Mouse (Mus musculus): ENCODE measurements around the gene Slc39a8. TPM values are rescaled to one million over a fixed set of nuclear protein-coding genes. Genes with fewer than 3 reads are reported as not detected.

Slc39a8 gene
- polyA plus RNA-seq, 1 experiment, result 20.6 TPM

DNA sequence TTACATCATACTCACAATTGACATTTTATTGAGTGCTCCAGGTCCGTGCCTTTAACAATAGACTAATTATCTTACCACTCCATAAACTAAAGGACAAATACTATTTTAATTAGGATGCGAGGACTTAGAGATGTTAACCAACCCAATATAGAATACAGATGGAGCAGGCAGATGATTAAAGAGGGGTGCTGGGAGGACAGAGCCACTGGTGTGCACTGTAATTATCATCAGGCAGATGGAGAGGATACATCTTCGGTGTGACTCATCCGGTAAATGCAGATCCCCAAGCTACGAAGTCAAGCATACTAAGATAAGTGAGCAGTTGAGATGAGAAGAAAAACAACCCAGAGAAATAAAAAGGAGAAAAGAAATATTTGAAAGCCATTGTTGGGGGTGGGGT is 34.4 kb downstream of the Slc39a8 start:
- no peak overlapping the region for H3K27ac ChIP-seq (ENCODE audit: insufficient read depth, low read depth, low read length)
- H3K27me3 ChIP-seq (replicated peaks; ENCODE audit: control insufficient read depth, insufficient read depth, low read length), result no peaks in the 10 kb centered on the region
- TF ChIP-seq POLR2A (IDR thresholded peaks at IDR 0.05; ENCODE audit: low read depth, low read length) (no peak), CTCF (conservative IDR thresholded peaks at IDR 0.05; ENCODE audit: insufficient read depth, insufficient read length, low read depth, low read length) (no peak)
- H3K4me3 ChIP-seq (ENCODE audit: insufficient read depth, low read depth, low read length), result no peak overlapping the region
- 96% methylated on average over 5 of the region's 5 CpGs for WGBS
- no peaks in the 10 kb centered on the region for H3K4me1 ChIP-seq (ENCODE audit: control insufficient read depth, insufficient read depth, low read length)
- DNase-seq, result no peak
- H3K36me3 ChIP-seq (ENCODE audit: control insufficient read depth, insufficient read depth, low read length), result no peaks in the 10 kb centered on the region

DNA sequence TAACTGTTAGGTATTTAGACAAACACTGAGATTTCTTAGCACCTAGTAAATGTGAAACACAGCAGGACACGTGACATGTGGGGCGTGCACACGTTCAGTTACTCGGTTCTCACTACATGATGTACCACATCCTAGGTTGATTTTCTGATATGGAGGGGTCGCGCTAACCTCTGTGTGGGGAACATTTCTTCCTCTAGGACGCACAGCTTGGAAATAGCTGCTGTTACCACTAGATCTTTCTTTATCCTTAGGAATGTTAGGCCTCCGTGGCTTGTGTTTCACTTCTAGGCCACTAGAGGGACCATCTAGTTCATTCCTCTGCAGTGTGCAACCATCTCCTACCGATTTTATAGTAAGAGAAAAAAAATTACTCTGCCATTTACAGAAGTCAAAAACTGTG is 37.7 kb downstream of the Slc39a8 start:
- DNase-seq, result peak; percentile 30
- TF ChIP-seq POLR2A (IDR thresholded peaks at IDR 0.05; ENCODE audit: low read depth, low read length), result no peak
- TF ChIP-seq CTCF (conservative IDR thresholded peaks at IDR 0.05; ENCODE audit: insufficient read depth, insufficient read length, low read depth, low read length), result peak; percentile 41
- WGBS, result 51% methylated on average over 9 of the region's 9 CpGs
- no peak overlapping the region for H3K4me3 ChIP-seq (ENCODE audit: insufficient read depth, low read depth, low read length)
- H3K27me3 ChIP-seq (replicated peaks; ENCODE audit: control insufficient read depth, insufficient read depth, low read length), result no peaks in the 10 kb centered on the region
- no peak overlapping the region for H3K27ac ChIP-seq (ENCODE audit: insufficient read depth, low read depth, low read length)
- no peaks in the 10 kb centered on the region for H3K4me1 ChIP-seq (ENCODE audit: control insufficient read depth, insufficient read depth, low read length)
- H3K36me3 ChIP-seq (ENCODE audit: control insufficient read depth, insufficient read depth, low read length), result no peaks in the 10 kb centered on the region

GRCm38 (mm10) chr3:135869041-135869440 is 44.0 kb downstream of the Slc39a8 start:
- H3K27me3 ChIP-seq (replicated peaks; ENCODE audit: control insufficient read depth, insufficient read depth, low read length), result no peaks in the 10 kb centered on the region
- no peak for DNase-seq
- no peak overlapping the region for H3K27ac ChIP-seq (ENCODE audit: insufficient read depth, low read depth, low read length)
- no peaks in the 10 kb centered on the region for H3K4me1 ChIP-seq (ENCODE audit: control insufficient read depth, insufficient read depth, low read length)
- H3K4me3 ChIP-seq (ENCODE audit: insufficient read depth, low read depth, low read length), result no peak overlapping the region
- H3K36me3 ChIP-seq (ENCODE audit: control insufficient read depth, insufficient read depth, low read length), result no peaks in the 10 kb centered on the region
- TF ChIP-seq POLR2A (IDR thresholded peaks at IDR 0.05; ENCODE audit: low read depth, low read length) (no peak), CTCF (conservative IDR thresholded peaks at IDR 0.05; ENCODE audit: insufficient read depth, insufficient read length, low read depth, low read length) (no peak)
- WGBS, result 80% methylated on average over 4 of the region's 4 CpGs

GRCm38 (mm10) chr3:135872325-135872724 is 47.2 kb downstream of the Slc39a8 start:
- no peak for DNase-seq
- no peak overlapping the region for H3K4me3 ChIP-seq (ENCODE audit: insufficient read depth, low read depth, low read length)
- TF ChIP-seq CTCF (conservative IDR thresholded peaks at IDR 0.05; ENCODE audit: insufficient read depth, insufficient read length, low read depth, low read length) (no peak), POLR2A (IDR thresholded peaks at IDR 0.05; ENCODE audit: low read depth, low read length) (no peak)
- no peaks in the 10 kb centered on the region for H3K4me1 ChIP-seq (ENCODE audit: control insufficient read depth, insufficient read depth, low read length)
- no peaks in the 10 kb centered on the region for H3K27me3 ChIP-seq (replicated peaks; ENCODE audit: control insufficient read depth, insufficient read depth, low read length)
- H3K27ac ChIP-seq (ENCODE audit: insufficient read depth, low read depth, low read length), result no peak overlapping the region
- WGBS, result 92% methylated on average over 5 of the region's 5 CpGs
- H3K36me3 ChIP-seq (ENCODE audit: control insufficient read depth, insufficient read depth, low read length), result no peaks in the 10 kb centered on the region

DNA sequence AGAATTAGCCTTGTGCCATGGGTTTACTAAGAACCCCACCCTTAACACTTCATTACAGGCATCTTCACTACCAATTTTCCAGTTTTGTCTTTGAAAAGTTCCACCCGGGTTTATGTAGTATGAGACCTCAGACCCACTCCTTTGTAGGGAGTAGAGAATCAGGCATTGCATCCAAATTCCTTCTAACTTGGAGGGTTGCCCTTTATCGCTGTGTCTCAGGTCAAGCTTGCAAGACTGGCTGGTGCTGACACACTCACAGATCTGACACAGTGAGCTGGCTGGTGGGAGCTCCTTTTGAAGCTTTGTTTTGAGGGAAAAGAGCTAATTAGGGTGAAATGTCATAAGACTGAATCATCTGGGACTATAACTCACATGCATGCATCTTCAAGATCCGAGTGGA is 48.5 kb downstream of the Slc39a8 start:
- TF ChIP-seq POLR2A (IDR thresholded peaks at IDR 0.05; ENCODE audit: low read depth, low read length) (no peak), CTCF (conservative IDR thresholded peaks at IDR 0.05; ENCODE audit: insufficient read depth, insufficient read length, low read depth, low read length) (no peak)

DNA sequence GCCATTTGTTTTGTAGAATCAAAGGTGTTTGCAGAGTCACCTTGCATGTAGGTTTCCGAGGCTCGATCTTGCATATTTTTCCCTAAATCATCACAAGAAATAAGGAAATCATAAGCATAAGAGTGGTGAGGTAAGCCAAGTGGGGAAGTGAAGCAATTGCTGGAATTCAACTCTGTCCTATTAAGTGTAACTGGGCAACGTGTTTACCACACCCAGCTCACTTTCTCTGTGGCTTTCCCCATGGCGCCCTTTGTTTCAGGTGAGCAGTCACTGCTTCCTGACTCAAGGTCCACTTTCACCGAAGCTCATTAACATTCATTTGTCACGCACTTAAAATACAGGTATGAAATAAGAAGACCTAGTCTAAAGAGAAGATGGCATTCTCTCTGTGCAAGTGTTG is 53.0 kb downstream of the Slc39a8 start:
- 67% methylated on average over 6 of the region's 6 CpGs for WGBS
- Histone ChIP-seq H3K36me3 (ENCODE audit: control insufficient read depth, insufficient read depth, low read length) (no peaks in the 10 kb centered on the region), H3K4me3 (ENCODE audit: insufficient read depth, low read depth, low read length) (no peak overlapping the region), H3K4me1 (ENCODE audit: control insufficient read depth, insufficient read depth, low read length) (no peaks in the 10 kb centered on the region; the same call in 1 of the 2 replicates), H3K27me3 (replicated peaks; ENCODE audit: control insufficient read depth, insufficient read depth, low read length) (no peaks in the 10 kb centered on the region), H3K27ac (ENCODE audit: insufficient read depth, low read depth, low read length) (no peak overlapping the region)
- no peak for TF ChIP-seq POLR2A (IDR thresholded peaks at IDR 0.05; ENCODE audit: low read depth, low read length)
- no peak for TF ChIP-seq CTCF (conservative IDR thresholded peaks at IDR 0.05; ENCODE audit: insufficient read depth, insufficient read length, low read depth, low read length)
- DNase-seq, result peak; percentile 7

More for the DNA sequence above, 48.5 kb downstream of the Slc39a8 start:
- H3K27me3 ChIP-seq (replicated peaks; ENCODE audit: control insufficient read depth, insufficient read depth, low read length), result no peaks in the 10 kb centered on the region
- H3K27ac ChIP-seq (ENCODE audit: insufficient read depth, low read depth, low read length), result no peak overlapping the region
- no peaks in the 10 kb centered on the region for H3K36me3 ChIP-seq (ENCODE audit: control insufficient read depth, insufficient read depth, low read length)
- H3K4me1 ChIP-seq (ENCODE audit: control insufficient read depth, insufficient read depth, low read length), result no peaks in the 10 kb centered on the region; the same call in 1 of the 2 replicates
- no peak for DNase-seq
- H3K4me3 ChIP-seq (ENCODE audit: insufficient read depth, low read depth, low read length), result no peak overlapping the region
- WGBS, result 74% methylated on average over 3 of the region's 3 CpGs

DNA sequence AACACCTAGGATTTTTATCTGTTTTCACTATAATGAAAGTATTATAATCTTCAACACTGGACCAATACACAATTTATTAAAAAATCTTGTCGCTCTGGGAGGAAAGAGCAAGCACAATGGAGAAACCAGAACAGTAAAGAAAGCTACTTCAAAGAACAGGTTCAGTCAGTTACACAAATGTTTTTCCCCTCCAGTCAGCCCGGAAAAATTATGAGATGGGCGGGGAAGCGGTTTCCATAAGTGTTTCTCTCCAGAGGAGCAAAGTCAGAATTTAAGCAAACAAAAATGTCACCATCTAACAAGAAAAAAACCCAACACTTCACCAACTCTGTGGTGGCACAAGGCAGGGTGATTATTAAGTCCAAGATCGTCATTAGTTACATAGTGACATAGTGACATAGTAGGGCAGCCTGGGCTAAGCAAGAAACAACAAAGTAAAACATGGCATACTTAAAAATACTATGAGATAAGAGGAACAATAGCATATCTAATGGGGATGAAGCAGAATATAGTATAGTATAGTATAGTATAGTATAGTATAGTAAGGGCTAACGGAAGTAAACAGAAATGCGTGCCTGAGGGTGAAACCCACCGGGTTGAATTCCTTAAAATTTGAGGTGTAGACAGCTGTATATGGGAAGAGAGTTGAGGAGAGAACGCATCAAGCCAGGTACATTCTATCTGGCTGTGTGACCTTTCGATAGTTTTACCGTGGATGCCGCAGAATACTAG is 61.0 kb downstream of the Slc39a8 start:
- WGBS, result 65% methylated on average over 12 of the region's 12 CpGs
- Histone ChIP-seq H3K4me1 (ENCODE audit: control insufficient read depth, insufficient read depth, low read length) (no peaks in the 10 kb centered on the region), H3K27me3 (replicated peaks; ENCODE audit: control insufficient read depth, insufficient read depth, low read length) (no peaks in the 10 kb centered on the region), H3K27ac (ENCODE audit: insufficient read depth, low read depth, low read length) (no peak overlapping the region), H3K36me3 (ENCODE audit: control insufficient read depth, insufficient read depth, low read length) (no peaks in the 10 kb centered on the region), H3K4me3 (ENCODE audit: insufficient read depth, low read depth, low read length) (no peak overlapping the region)
- DNase-seq, result no peak
- no peak for TF ChIP-seq CTCF (conservative IDR thresholded peaks at IDR 0.05; ENCODE audit: insufficient read depth, insufficient read length, low read depth, low read length)
- no peak for TF ChIP-seq POLR2A (IDR thresholded peaks at IDR 0.05; ENCODE audit: low read depth, low read length)
